In the genomic region with DNA sequence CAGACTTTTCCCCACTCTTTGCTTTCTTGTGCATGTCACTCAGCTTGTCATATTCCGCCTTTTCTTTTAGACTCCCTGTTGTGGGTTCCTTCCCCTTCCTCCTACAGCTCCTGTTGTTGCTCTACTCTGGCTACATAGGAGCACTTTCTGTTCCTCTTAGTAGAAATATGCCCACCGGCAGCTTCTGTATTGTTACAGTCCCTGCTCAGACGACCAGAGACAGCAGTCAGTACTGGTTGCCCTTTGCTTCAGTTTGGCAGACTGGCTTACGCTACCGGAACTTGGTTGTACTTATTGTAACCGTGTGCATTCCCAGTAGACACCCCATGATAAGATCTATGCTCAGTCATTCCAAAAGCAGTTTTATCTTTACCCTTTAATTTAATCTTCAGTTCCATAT, we compare ENCODE assay signal across 15 mouse cellular contexts. TPM values are rescaled to one million over a fixed set of nuclear protein-coding genes. Genes with fewer than 3 reads are reported as not detected.
A peak's percentile ranks its signal among the peaks of the same experiment; 100 is the strongest.
DNase-seq lines count a peak whose midpoint lies in the region; TF ChIP-seq lines count a peak whose summit lies in the region.
"Had no signal": no experiment of that assay in that cellular context is flagged by ENCODE, and none has a peak within 500 bp of the region (broad histone marks: within the 10 kb centered on the region; RNA-seq: fewer than 3 reads in every experiment).

No protein-coding gene starts in this region.

- peak; percentile 18 to 23 for DNase-seq in lung, adult 18-20 months
- no peak for DNase-seq in lung, postnatal 10 days
- peak; percentile 53 for DNase-seq in lung, postnatal 25 days (ENCODE audit: low spot score)
- DNase-seq in spleen, postnatal 36 days (ENCODE audit: low spot score in 2 of 2): peak; percentile 60 to 68
- no peak for DNase-seq in retina, postnatal 1 day
- no peak for DNase-seq in left cerebral cortex, postnatal 25 days (ENCODE audit: low spot score in 2 of 2)
- DNase-seq: cerebellum, adult 8-10 months; gastrocnemius, postnatal 25 days; kidney, adult 8-10 months had no signal

- WGBS in bone marrow, adult 2 months: 12% methylated on average over 6 of the region's 6 CpGs

- H3K4me1 ChIP-seq in bone marrow, adult 2 months (ENCODE audit: control insufficient read depth, insufficient read depth, low read length): peaks cover 1% of the 10 kb centered on the region; the same call in 1 of the 2 replicates

- intact Hi-C loops in left cerebral cortex, postnatal 25 days (cut with DNase I): loop anchor here (5.0 kb wide), 2 partner anchors 182 to 423 kb away; no protein-coding TSS in a partner anchor

- no peak for TF ChIP-seq POLR2A in bone marrow, adult 2 months (IDR thresholded peaks at IDR 0.05; ENCODE audit: borderline replicate concordance, control insufficient read depth, low read depth, low read length)

- H3K27ac ChIP-seq in bone marrow, adult 2 months (ENCODE audit: control insufficient read depth, insufficient read depth, low read depth, low read length, poor library complexity): no peak overlapping the region
- H3K27ac ChIP-seq: forebrain, embryonic 15.5 days; heart, embryonic 15.5 days; hindbrain, embryonic 12.5 days; liver, embryonic 15.5 days; midbrain, embryonic 12.5 days had no signal

- H3K4me3 ChIP-seq in bone marrow, adult 2 months (replicated peaks; ENCODE audit: control insufficient read depth, low read depth, low read length): peak overlapping the region; percentile 14
- H3K4me3 ChIP-seq: forebrain, embryonic 15.5 days; heart, embryonic 15.5 days; hindbrain, embryonic 12.5 days; liver, embryonic 15.5 days; midbrain, embryonic 12.5 days had no signal

- no peak for TF ChIP-seq CTCF in bone marrow, adult 2 months (IDR thresholded peaks at IDR 0.05; ENCODE audit: control insufficient read depth, insufficient read depth, low read length)

RNA-seq across cellular contexts. Expression of a gene that starts 4.2 kb away (rescaled TPM):
- polyA plus RNA-seq in bone marrow, adult 2 months (2011; ENCODE audit: insufficient read depth, insufficient read length, low replicate concordance, missing spikeins): 14.9 and 41.7 TPM in 2 replicates
- 10 to 100 TPM; 85.9 to 93.5 TPM for total RNA-seq in left cerebral cortex, postnatal 25 days (2021)

Comparison
In these comparisons a context has a peak if more than half of its experiments do, and no peak if none do; other contexts are left out.
1. DNase-seq: peak in lung, adult 18-20 months (2 of 2), lung, postnatal 25 days (single experiment) and spleen, postnatal 36 days (2 of 2); none in lung, postnatal 10 days (single experiment), retina, postnatal 1 day (single experiment) and left cerebral cortex, postnatal 25 days (0 of 2).